Mouse (Mus musculus) mature B cell (primary cell): Measurements from ENCODE around the gene Bcor.

ENCODE experiments used
- in situ Hi-C: fragments of 300-500 bp; cut with MboI; formaldehyde crosslinking; loops from 2 replicates; pipeline ENCODE4 v1.14.3; 2019

The Bcor gene

DNA sequence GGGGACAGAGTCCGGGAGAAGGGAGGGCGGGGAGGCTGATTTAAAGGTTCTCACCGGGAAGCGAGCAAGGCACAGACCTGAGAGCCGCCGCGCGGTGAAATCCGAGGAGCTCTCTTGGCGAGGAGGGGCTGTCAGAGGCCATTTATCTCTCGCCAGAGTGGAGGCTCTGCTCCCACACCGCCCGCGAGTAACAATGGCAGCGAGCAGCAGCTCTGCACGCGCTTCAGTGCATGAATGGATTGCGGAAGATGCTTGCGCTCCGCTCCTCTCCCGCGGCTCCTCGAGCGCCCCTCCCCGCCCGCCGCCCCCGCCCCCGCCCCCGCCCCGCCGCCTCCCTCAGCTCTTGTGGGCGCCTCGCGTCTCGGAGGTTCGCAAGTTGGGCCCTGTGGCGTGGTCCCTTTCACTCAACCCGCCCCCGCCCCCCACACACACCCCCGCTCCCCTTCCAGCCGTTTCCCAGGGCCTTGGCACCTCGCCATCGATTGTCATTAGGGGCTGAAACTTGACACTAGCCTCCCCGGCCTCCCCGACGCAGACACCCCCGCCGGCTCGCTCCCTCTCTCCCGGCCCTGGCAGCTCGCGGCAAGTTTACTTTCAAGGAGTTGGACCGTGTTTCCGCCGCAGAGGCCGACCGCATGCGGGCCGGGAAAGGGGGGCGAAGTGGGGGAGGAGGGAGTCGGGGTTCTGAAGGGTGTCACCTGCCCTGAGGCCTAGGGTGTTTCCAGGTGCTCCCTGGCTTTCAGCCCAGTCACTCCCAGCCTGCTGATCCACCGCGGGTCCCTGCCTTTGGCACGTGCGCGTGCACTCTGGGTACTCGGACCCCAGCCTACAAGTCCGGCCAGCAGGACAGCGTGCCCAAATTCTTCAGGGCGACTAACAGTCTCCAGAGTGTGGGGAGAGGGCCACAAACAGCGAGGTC, 31.7 kb downstream of the Bcor start:
- in situ Hi-C loops = no loop called here

DNA sequence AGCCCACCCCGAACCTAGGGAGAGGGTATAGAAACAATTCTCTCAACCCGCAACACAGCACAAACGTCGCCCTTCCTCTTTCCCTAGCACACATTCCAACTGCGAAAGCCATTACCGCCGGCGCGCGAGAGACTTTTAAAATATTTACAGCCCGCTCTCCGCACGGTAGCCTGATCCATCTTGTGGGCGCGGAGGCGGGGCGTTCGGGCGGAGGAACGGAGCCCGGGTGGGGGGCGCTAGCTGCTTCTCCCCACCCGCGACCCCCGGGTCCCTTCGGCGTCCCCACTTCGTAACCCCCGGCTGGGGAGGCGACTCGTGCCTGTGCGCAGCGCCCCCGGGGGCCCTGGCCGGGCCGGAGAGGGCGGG, 32.4 kb downstream of the Bcor start:
- in situ Hi-C loops = no loop called here

DNA sequence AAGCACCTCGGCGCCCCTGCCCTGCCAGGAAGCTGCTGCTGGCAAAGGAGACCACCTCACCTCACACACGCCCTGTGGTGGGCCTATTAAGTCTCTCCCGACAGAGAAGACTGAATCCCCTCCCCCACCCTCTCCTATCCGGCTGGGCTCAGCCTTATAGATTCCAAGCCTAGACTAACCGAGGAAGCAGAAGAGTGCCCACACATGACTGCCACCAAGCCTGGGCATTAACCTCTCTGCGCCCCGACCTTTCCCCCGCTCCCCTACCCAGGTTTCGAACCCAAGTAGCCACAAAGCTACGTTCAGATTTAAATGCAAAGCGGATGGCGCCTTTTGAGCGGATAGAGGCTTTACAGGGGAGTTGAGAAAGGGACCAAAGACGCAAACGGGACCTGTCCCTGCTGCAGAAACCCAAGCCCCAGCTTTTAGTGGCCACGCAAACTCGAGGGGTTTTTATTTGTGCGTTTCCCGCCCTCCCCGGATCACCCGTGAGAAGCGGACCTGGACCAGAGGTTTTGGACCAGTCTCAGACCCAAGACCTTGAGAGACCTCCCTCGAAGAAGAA, 33.0 kb downstream of the Bcor start:
- in situ Hi-C loops = no loop called here

DNA sequence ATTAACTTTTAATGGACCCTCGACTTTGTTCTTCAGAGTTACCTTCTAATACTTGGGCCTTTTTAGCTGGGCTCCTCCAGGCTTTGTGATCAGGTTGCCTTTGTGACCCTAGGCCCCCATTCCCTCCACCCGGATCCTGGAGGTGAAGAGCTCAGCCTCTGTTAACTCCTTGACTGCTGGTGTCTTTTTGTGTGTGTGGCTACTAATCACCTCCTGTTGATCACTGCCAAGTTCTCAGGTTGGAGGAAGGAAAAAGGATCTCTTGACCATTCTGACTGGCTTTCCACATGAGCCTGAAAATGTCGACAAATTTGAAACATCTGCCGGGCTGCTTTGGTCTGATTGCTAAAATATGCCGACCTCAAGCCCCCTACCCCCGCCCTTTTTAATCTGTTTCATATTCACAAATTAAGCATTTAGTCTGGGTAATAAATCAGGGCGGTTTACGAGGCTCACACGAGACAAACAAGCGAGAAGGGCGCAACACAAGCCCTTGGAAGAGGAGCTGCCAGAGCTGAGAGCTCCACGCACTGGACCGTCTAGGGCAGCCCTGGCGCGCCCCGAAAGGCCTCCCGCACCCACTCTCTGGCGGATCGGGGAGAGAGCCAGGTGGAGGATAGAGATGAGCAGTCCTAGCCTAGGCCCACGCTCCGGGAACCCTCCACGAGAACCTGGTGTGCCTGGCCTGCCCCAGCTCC, 33.6 kb downstream of the Bcor start:
- in situ Hi-C loops = no loop called here

DNA sequence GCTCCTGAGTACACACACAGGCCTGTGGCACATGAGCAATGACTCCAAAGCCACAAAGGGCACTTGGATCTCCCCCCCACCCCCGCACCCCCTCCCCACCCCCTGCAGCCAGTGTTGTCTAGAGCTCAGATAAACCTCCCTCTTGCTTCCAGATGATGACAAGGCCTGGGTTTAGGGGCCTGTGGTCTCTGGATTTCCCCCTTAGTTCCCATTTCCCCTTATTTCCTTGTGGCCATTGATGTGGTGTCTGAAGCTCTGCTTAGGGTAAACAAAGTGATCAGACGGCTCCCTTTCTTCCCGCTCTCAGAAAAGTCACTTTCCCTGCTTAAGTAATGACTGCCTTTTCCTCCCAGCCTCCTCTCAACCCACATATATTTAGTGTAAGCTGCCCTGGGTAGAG, 35.6 kb downstream of the Bcor start:
- in situ Hi-C loops = no loop called here

DNA sequence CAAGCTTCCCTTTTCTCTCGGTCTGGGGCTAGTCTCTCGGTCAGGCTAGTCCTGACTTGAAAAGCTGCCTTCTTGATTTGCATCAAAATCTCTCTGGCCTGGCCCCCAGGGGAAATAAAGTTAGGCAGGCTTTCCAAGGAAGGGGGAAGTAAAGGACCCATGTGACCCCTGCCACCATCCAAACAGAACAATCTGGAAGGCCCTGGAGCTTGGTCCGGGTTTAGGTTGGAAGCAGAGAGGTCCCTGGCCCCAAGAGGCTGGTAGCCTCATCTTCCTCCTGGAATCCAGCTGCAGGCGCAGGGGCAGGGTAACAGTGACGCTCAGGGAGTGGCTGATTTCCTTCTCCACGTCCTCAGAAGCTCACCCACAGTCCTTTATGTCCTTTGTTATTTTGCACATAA, 36.5 kb downstream of the Bcor start:
- in situ Hi-C loops = no loop called here

DNA sequence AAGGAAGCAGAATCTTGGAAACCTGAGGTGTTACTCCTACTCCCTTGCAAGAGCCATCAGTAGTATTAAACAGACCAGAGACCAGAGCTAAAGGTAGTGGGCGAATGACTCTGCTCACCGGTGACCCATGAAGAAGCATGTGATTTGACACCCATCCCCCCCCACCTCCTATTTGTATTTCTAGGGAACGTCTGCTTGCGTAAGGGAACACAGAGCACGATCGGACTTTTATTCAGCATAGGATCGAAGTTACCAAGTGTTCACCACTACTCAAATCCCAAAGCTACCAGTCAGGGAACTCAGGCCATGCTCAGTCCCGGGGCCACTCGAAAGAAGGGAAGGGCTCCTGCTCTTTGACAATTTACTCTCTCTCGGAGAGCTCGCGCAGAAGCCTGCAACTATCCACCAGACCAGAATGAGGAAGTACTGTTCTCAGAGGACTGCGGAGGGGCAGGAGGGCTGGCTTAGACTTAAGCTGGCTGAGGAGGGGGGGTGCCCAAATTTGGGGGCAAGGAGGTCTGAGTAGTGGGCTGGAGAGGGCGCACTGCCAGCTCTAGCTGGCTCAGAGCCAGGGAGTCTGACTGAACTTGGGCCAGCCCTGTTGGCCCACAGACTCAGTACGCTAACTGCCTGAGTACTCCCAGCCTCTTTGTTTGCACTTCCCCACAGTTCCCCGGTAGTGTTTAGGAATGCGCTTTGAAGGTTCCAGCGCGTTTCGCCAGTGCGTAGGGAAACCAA, 37.4 kb downstream of the Bcor start:
- in situ Hi-C loops = no loop called here

DNA sequence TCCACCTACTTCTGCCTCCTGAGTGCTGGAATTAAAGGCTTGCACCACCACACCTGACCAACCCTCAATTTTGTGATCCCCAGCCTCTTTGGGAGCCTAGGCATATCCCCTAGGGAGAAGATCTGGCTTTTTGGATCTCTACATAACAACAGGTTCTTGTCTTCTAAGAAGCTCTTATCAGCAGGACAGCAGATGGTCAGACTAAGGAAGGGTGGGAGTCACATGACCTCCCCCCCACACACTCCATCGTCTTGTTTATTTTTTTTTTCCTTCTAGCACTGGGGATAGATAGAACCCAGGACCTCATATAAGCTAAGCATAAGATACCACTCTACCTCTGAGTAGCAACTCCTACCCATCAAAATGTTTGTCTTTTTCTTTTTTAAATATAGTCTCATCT, 40.7 kb downstream of the Bcor start:
- in situ Hi-C loops = no loop called here

DNA sequence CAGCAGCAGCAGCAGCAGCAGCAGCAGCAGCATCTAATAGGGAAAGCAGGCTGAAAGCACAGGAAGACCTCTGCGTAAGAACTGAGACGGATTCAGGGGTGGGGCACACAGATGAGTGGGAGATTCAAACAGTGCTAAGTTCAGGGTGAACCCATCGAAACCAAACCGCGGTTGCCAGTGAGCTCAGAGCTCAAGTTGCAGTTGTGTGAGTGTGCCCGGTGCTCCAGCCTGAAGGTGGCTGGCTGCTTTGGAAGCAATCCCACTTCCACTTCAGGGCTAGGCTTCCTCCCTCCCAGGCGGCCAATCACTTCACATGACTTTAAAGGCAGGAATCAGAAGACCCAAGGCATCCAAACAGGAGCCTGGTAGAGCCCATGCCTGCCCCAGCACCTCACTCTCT, 44.0 kb downstream of the Bcor start:
- in situ Hi-C loops = no loop called here

DNA sequence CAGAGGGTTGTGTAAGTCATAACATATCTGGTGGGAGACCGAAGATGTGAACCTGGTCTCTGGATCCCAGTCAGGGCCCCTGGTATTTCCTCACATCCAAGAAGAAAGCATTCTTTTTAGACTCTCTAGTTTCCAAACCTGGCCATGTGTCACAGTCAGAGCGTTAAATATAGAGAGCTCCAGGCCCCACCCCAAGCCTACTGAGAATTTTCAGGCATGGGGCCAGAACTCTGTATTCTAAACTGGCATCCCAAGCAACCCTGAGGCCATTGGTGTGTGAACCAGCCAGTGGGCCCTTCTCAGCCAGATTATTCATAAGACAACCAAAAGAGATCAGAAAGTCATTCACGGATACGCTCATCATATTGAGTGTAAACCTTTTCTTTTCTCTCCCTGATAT, 48.0 kb downstream of the Bcor start:
- in situ Hi-C loops = no loop called here

DNA sequence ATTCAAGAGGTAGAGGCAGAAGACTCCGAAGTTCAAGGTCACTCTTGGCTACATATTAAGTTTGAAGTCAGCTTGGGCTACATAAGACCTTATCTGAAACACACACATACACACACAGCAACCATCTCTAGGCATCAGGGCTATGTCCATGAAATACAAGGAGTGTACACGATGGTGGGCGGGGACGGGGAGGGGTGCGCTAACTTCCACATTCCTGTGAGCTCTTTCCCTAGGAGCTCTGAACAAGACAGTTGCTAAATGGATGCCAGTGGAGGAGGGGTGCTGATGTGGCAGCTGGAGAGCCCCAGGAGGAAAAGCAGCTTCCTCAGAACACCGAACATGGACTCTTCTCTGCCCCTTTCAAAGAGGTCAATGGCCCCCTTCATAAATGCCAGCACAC, 49.6 kb downstream of the Bcor start:
- in situ Hi-C loops = no loop called here

DNA sequence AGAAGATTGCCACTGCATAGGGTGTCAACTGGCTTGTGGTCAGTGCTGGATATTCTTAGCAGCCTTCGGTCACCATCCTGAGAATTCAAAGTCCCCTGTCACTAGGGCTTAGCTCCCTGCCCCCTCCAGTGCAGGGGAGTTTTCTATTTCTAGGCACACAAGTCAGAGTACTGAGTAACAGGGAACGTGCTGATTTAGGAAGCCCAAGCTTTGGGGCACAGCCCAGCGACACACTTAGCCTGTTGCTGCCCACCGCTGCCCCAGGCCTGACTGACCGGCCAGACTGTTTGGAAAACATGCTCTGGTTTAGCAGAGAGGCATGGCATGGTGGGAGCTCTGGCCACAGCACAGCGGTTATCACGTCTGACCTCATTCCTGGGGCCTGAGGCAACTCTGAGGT, 54.8 kb downstream of the Bcor start:
- in situ Hi-C loops = no loop called here

DNA sequence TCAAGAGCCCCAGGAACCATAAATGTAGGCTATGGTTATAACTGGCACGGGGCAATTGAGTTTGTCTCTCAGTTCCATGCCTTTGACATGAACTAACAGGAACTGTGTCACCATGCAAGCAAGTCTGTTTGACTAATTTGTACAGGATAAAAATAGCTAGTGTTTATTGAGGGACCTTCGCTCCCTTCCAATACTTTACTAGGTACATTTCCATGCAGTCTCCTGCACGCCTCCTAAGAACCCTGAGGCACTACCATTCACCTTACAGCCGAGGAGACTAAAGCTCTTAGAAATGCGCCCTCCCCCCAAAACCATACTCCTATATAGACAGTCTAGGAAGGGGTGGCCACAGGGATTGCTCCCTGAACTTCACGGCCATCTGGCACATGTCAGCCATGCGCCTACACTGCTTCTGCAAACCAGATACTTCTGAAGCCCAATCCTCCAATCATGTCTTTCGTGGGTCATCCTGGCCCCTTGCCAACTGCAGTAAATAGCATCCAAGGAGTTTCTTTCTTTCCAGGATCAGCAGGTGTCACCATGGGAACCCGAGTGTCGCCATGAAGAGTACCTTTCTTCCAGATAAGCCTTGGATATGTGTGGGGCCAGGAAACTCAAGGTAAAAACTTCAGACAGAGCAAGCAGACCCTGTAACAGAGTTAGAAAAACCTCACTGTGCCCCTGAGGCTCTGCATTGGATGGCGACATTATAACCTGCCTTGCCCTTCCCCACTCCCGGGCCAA, 63.2 kb downstream of the Bcor start:
- in situ Hi-C loops = no loop called here

DNA sequence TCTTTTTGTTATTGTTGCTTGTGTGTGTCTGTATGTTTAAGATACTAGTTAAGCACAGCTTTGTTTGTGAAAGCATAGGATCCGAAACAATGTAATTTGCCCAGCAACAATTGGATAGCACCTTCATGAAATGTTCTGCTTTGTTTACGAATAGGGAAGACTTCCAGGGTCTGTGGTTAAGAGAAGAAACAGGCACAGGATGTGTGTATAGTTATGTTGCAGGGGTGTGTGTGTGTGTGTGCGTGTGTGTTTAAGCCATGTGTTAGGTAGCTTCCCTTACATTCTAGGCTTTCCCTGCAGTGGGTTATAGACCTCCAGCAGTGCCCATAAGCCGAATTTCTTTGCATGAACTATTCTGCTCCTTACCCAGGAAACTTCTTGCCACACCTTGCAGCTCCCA, 66.8 kb downstream of the Bcor start:
- in situ Hi-C loops = no loop called here

DNA sequence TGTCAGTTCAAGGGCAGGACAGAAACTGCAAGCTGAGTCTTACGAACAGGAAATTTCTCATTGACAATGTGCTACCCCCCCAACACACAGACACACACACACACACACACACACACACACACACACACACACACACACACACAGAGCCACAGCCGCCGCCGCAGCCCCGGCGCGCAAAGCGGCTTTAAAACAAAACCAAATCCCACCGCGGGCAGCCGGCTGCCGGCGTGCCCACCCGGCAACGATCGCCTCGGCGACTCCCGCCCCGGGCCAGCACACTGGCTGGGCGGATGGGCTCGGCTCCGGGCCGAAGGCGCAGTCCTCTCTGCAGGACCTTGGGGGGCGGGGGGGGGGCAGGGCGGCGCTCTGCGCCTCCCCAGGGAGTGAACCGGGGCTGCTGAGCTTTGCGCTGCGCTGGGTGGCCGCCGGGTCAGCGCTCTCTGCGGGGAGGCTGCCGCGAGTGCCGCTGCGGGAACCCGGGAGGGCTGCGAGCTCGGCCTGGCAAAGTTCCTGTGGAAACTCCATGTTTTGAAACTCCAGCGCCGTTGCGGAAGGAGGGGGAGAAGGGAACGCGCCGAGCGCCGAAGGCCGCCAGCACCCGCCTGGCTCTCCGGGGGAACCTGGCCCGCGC, 68.6 kb downstream of the Bcor start:
- in situ Hi-C loops = no loop called here

DNA sequence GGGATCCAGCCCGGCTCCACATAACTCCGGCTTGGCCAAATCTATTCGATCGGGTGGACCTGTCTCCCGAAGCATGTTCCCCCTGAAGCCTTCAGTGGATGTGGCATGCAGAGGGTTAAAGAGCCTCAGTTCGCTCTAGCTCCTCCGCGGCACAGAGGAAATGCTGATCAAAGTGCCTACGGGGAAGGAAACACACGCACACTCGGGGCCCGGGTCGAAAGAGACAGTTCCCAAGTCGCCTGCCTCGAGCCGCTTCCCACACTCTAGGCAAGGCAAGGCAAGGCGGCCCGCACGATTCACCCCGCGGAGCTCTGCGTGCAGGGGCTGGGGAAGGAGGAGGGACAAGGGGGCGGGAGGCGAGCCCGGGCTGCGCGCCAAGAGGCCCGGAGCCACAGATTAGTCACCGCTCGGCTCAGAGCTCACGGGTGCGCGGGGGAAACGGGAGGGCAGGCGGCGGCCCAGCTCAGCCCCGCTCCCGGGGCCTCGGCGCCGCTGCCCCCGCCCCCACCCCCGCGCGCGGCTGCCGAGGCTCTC, 69.2 kb downstream of the Bcor start:
- in situ Hi-C loops = no loop called here

DNA sequence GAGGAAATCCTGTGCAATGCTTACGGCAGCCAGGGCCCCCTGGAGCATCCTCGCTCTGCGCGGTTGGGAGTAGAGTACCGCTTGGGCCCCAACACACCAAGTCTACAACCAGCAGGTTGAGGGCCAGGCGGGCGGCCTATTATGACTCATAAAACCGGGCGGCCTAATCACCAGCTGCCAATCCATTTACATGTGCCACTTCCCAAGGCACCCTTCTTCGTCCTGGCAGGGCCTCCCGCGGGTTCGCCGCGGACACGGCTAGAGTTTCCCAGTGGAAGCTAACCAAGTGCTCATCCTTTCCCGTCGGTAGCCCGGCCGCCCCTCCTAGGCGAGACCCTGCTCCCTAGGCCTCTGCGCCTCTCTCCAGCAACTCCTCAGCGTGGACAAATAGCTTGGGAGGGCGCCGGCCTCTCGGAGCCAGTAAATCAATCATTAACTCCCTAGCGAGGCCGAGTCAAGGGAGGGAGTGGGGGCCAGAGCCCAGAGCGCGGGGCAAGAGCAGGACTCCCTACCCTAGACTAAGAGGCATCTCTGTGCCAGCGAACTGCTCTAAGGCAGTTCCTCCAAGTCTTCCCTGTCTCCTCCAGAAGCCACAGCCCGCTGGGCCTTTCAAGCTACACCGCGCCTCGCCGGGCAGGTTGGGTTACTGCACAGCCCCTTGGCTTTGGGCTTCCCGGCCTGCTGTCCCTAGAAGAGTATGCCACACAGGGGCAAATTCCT, 69.8 kb downstream of the Bcor start:
- in situ Hi-C loops = no loop called here

DNA sequence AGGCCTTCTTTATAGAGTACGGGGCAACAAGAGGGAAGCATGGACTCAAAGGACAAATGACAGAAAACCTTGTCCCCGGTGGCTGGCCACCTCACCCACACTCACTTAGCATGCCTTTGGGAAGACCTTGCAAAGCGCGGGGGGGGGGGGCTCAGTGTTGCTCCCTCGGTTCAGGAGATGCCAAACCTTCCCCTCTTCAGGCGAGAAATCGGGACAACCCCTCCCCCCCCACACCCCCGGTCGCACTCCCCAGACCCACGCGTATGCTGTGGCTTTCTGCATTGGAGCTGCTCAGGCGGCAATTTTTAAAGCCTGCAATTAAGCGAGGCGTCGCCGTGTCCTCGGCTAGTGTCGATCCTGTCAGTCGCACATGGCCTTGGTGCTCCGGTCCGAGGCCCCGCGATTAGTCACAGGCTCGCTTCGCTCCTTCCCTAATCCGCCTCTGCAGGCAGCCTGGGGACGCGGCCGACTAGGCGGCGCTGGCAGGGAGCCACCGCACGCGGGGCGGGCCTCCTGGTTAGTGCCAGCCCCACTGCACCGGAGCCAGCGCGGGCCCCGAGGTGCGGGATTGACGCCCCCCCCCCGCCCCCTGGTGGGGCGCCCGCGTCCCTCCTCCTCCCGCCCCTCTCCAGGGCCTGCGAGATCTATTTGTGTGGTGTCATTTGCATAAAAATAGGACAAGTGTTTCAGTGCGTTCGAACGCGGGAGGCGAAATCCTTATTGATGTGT, 70.6 kb downstream of the Bcor start:
- in situ Hi-C loops = loop anchor here (5.0 kb wide), 1 partner anchor 43 kb away; no protein-coding TSS in a partner anchor

DNA sequence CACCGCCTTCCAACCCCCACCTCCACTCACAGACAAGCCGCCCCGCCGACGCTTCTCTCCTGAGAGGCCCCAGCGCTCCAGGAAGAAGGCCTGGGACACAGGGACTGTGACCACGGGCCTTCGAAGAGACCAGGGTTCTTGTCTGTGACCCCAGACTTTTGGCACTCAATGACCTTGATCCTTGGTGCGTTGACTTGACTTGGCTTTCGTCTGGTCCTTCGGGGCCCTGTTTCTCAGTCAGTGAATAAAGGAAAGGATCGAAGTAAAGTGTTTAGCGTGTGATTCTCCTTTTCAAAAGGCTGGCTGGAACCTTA, 71.2 kb downstream of the Bcor start:
- in situ Hi-C loops = loop anchor here (5.0 kb wide), 1 partner anchor 43 kb away; no protein-coding TSS in a partner anchor
